Mouse (Mus musculus): ENCODE results near the gene Mmp23.
"Not testable (repeated sequence)": the region's sequence is repeated elsewhere in the genome, so short reads cannot be mapped to it uniquely, and the experiment has no call there.

Mmp23 gene

DNA sequence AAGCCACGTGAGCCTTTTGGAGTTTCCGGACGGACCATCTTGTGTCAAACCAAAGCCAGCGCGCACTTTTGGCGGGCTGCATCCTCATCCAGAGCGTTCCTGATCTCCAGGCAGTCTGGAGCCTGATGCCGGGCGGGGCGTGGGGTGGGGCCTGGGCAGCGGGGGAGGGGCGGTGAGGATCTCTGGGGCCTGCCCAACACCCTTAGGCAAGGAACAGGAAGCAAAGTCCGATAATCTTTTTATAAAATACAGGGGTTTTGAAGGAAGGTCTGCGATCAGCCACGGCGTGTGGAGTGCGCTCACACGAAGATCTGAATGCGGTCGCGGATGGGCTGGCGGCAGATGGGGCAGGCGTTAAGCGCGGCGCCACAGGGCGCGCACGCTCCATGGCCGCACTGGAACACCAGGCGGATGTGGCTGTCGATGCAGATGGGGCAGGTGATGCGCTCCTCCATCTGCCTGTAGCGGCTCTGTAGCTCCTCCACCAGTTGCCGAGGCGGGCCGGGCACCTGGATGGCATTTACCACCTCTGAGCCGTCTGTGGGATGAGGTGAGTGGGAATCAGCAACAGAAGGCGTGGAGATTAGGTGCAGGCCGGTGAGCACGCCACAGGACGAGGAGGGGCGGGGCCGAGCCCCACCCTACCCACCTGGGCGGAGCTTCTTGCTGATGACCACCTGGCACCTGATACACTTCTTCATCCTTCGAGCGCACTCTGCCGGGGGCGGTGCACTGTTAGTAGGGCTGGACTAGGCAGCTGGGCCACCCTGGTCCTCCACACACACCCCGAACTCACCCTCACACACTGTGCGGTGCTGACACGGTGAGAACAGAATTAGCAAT, 1.5 kb upstream of the Mmp23 start:
- peak; percentile 32 for DNase-seq

DNA sequence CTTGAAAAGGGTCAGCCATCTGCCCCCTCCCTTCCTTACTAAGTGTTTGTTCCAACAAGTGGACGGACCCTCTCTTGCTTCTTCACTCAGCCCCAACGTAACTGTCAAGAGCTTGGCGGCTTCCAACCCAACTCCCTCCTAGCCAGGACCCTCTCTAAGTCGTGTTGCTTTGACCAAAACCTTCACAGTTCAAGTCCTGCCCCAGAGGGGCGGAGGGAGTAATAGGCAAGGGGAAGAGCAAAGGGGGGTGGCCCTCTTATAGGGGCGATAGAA, 935 bp upstream of the Mmp23 start:
- DNase-seq: no peak

DNA sequence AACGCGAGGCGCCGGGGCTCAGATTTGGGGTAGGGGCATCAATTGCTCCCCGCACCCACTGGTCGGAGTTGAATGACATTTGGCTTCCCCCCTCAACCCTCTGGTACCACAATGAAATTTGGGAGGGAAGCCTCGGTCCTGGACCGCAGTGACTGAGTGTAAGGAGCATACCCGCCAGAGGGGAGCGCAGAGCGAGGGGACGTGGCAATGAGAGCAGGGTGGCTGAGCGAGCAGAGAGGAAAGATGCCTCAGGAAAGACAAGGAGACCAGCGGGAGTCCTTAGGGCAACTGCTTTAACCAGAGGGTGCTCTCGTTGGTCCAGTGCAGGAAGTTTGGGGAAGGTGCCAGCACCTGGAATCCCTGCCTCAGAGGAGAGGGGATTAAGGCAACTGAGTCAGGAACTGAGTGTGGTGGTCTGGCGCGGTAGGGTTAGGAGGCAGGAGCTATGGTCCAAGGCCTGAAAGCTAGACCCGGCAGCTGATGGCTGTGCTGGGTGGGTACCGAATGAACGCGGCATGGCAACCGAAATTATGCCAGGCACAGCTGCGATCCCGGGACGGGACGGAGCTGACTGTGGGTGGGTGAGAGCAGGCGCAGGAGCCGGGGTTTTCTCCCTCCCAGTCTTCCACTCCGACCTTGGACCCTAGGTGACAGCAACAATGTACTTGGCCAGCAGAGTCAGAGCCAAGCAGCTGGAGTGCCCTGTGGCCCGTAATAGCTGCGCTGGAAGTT, 433 bp upstream of the Mmp23 start:
- DNase-seq: peak; percentile 38

DNA sequence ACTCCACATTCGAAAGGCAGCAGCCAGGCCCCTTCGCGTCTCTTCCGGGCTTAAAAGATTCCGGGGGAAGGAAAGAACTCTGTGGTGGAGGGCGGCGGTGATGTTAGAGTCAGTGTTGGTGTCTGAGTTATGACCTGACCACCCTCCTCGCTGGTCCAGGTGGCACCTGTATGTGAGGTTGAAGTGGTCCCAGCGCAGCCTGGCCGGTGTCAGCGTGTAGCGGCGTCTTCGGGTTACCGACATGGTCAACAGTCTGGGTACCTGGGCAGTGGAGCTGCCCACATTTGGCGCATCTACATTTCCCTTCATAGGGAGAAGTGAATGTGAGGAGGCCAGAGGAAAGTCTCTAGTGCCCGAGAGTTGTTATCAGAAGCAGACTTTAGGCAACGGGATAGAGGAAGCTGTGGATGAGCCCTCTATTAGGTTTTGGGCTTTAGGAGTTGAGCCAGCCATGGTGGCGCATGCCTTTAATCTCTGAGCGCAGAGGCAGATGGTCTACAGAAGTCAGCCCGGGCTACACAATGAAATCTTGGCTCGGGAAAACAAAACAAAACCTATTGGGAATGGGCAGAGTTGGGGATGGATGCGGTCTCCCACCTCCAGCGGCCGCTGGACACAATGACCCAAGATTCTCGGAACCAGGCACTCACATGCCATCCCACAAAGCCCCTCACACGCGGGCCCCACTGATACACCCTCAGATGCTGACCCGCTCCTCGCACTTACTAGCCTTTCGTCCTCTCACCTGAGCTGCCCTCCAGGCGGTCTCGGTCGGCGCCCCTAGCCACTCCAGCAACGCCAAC, 700 bp downstream of the Mmp23 start:
- DNase-seq: no peak

DNA sequence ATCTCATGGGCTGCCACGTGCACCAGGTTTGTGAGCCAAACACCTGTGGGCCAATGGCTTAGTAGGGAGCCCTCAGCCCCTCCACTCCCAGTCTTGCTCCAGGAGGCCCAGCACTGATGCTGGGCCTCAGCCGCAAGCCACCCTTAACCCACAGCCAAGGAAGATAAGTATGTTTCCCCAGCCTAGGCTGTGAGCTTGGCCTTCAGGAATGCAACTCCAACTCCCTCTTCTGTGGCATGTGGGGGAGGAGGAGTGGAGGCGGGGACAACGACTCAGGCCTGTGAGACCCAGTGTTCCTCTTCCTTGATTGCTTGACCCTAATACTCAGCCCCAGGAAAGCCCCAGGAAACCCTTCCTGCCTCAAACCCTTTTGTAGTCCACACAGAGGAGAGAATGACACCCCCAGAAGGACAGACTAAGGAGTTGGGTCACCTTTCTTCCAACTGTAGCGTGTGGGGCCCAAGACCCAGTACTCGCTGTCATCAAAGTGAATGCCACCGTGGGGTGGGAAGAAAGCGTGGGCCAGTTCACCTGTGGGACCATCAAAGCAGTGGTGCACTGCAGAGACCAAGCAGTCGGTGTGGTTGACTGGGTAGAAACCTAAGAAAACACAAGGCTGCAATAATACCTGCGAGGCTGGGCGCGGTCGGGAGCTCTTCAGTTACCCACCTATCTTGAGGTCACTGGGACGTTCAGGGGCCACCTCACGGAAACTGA, 1.5 kb downstream of the Mmp23 start:
- DNase-seq: no peak

DNA sequence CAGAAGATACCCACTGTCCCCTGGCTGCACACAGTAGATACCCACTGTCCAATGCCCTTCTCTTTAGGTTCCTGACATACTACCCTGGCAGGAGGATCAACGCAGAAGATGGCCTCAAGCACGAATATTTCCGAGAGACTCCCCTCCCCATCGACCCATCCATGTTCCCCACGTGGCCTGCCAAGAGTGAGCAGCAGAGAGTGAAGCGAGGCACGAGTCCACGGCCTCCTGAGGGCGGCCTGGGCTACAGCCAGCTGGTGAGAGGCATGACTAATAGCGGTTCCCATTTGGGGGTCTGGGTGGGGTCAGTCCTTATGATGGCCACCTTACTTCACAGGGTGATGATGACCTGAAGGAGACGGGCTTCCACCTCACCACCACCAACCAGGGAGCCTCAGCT, 3.8 kb downstream of the Mmp23 start:
- DNase-seq: no peak

DNA sequence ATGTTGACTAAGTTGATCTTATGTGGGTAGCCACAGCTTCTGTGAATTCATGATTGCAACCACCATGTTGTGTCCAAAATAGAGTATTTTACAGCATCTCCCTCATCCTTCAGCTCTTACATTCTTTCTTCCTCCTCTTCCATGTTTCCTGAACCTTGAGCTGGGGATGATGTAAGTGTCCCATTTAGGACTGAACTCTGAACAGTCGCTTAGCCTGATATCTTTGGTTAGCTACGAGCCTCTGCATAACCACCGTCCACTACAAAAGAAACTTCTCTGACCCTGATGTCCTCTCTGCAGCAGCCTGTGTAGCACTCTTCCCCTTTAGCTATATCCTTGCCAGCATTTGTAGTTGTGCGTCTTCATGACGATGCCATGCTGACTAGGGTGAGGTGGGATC, 7.5 kb downstream of the Mmp23 start:
- no peak for DNase-seq

DNA sequence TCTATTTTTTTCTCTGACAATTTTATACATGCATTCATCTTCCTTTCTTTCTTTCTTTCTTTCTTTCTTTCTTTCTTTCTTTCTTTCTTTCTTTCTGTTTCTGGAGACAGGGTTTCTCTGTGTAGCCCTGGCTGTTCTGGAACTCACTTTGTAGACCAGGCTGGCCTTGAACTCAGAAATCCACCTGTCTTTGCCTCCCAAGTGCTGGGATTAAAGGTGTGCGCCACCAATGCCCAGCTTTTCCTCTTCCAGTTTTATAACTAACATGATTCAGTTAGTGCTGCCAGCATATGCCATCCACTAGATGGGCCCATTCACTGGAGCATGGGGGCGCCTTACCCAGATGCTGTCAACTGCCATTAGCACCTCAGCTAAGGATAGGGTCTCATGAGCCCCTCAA, 7.9 kb downstream of the Mmp23 start, which contains the start of gene Gm10563:
Gene Gm10563 (minus strand): TSS at position 101 of the 400 bp plus-strand sequence.
- not testable (repeated sequence) for DNase-seq

DNA sequence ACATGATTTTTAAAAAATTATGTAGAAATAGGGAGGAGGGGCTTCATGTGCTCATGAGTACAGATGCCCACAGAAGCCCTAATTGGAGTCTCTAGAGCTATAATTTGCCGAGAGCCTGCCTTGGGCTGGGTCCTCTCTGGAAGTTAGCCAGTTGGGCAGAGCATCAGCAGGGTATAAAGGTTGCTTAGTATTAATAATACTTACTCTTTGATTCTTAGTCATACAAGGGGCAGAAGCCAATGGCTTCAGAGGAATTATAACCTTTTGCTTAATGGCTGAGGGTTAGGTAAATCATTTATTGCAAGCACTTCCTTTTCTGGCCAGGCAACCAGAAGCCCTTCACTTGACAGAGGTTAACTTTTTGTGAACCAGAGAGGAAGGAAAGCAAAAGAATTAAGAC, 9.7 kb downstream of the Mmp23 start:
- DNase-seq: no peak

DNA sequence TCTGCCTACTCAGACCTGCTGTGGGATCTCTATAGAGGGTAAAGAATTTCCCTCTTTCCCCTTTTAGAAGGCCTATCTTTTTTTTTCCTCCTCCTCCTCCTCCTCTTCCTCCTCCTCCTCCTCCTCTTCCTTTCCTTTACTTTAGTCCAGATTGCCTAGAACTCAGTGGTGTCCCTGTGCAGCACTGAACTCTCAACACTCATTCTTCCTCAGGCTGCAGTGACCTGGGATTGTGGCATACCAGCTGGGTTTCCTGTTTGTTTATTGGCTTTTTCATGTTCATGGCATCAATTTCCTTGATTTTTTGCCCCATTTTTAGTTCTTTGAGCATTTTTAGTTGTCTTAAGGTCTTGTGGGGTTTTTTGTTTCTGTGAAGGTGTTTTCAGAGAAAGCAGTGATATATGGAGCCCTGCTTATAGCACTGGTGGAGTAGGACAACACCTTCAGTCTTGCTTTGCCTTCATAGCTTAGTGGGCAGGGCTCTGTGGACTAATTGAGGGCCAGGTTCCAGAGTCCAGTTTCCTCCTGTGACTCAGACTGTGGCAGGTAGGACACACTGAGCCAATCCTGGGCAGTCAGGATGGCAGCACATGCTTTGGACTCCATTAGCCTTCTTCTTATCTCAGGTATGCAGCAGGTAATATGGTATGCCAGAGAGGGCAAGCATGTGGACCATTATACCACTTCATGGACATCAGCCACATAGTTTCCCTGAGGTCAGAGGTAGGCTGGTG, 17.3 kb downstream of the Mmp23 start:
- no peak for DNase-seq

DNA sequence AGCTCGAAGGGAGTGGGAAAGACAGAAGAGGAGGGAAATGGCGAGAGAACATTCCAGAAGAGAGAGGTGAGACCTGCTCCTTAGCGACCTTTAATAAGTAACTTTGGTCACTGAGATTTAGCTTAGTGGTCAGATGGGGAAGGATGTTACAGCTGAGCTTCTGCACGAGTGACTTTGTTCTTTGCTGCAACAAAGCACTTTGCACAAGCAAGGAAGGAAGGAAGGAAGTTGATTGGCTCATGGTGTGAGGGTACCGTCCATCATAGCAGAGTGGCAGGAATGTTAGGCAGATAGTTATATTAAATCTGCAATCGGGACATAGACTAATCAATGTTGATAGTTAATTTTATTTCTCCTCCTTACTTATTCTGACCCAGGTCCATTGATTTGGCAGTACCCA, 22.9 kb downstream of the Mmp23 start:
- no peak for DNase-seq

DNA sequence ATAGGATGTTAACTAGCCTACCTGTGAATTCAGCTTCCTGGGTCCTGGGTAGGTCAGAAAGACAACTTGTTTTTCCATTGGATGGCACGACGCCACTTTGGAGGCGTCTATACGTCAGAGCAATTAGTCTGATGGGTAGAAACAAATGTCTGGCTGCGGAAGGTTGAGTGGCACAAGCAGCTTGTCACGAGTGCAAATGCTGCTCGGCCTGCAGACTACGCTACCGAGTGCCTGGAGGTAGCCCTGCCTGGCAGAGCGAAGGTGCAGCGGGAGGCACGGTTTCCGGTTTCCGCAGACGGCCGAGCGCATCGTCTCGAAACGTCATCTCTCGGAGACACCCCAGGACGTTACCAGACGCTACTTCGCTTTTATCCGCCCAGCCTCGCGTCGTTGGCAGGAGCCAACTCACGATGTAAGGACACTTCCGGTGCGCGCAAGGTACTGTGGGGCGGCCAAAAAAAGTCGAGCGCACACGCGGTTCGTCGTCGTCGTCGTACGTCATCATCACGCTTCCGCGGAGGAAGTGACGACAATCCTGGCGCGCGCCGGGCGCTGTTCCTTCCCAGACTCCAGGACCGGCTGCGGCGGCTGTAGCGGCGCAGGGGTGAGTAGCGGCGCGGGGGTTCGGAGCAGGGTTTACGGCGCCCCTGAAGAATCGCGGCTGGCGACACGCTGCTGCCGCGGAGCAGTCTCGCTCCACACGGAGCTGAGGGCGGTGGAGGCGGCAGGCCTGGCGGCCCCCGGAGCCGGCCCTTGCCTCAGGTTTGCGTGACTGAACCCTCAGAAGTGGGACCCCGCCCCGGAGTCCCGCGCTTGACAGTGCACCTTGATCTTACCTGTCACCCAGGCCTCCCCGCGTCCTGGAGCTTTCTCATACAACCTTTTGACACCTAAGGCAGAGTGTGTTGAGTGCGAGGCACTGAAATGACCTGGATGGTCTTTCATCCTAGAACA, 28.6 kb downstream of the Mmp23 start, which contains the start of gene Cdk11b:
Gene Cdk11b (plus strand): TSS at position 517 of the 954 bp plus-strand sequence.
- peak; percentile 96 for DNase-seq

DNA sequence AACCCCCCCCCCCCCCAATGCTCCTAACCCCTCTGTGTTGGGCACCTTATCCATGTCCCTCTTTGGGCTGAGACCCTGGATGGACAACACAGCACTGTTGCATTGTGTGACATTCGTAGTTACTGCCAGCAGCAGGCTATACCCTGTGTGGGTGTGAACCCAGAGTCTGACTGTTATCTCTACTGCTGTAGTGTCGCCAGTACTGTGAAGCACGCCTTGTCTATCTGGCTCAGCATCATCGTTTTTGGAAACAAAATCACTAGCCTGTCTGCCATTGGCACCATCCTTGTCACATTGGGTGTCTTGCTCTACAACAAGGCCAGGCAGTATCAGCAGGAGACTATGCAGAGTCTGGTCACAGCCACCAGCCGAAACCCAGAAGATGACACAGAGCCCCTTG, 34.9 kb downstream of the Mmp23 start:
- DNase-seq: no peak

DNA sequence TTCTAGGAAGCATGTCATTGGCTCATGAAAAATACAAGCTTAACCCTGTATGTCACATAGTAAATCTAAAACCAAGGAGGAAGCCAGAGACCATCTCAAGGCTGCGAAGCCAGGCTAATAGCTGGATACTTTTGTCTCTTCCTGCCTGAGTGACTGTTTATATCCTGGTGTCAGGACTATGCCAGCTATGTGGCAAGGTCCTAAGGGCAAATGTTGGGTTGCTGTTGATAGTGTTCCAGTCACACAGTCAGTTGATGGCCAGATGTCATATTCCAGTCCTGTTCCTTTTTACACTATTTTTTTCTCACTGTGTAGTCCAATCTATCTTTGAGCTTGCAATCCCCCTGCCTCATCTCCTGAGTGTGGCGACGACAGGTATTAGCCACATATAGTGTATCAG, 39.9 kb downstream of the Mmp23 start:
- no peak for DNase-seq

DNA sequence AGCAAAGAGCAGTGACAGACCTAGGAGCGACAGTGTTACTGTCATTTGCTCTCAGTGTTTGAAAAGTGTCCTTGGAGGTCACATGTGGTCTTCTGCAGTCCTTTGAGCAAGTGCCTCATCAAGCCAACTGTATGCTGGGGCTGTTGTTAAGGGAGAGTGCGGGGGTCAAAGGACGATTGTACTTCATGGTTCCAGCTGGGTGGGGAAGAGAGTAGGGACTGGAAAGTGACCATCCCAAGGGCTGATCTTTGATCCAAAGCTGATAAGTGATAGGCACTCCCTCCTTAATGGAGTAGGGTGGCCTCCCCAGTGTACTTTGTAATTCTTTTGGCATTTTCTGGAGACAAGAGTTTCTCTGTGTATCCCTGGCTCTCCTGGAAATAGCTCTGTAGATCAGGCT, 41.3 kb downstream of the Mmp23 start:
- no peak for DNase-seq

DNA sequence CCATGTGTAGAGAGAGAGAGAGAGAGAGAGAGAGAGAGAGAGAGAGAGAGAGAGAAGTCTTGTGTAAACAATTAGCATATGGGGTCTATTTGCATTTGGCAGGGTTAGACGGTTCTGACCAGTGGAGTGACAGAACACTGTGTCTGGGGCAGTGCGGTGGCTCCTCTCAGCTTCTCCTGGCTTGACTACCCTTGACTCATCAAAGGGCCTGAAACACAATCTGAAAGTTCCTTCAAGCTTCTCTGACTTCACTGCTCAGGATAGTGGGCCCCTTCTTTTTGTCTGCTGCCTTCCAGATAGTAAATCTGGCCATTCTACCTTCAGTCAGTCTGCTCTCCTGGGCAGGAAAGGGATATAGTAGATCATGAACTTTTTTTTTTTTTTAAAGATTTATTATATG, 46.4 kb downstream of the Mmp23 start:
- no peak for DNase-seq

DNA sequence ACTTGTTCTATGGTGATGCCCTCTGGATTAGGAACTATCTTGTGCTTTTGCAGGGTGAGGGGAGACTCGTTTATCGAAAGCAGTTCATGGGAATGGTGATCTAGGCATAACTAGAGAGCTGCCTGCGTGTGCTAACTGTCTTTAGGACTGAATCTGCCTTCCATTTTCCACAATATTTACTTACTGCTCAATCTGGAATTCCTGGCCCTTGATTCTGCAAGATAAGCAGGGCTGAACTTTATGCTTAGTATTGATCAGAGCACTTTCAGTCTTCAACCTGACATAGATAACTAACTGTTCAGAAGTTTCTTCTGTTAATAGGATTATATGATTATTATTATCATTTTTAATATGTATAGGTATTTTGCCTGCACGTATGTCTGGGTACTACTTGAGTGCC, 48.1 kb downstream of the Mmp23 start:
- DNase-seq: no peak

DNA sequence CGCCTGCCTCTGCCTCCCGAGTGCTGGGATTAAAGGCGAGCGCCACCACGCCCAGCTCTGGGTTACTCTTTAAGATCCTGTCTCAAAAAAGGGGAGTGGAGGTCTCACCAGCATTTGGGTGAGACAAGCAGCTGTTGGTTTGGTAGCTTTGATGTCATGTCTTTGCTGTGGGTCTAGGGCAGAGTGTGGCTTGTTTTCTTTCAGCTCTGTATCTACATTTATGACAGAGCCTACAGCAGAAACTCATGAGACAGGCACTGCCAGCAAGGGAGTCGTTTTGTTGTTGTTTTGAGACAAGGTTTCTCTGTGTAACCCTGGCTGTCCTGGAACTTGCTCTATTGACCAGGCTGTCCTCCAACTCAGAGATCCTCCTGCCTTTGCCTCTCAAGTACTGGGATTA, 49.4 kb downstream of the Mmp23 start:
- DNase-seq: no peak

DNA sequence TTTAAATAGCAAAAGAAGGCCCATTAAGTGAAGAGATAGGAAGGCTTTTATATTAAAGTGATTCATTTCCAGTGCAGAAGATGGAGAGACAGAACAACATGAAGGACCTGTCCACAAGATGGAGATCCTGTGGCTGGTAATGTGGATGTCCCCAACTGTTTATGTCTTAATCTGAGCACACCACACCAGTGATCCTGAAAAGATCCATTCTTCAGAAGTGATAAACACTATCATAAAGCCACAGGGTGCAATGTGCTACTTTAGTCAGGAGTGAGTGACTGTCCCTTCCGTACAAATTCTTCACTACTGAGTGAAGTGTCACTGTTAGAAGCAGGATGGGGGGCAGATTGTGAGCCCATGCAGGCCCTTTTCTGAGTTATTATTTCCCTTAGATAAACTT, 50.4 kb downstream of the Mmp23 start:
- no peak for DNase-seq

DNA sequence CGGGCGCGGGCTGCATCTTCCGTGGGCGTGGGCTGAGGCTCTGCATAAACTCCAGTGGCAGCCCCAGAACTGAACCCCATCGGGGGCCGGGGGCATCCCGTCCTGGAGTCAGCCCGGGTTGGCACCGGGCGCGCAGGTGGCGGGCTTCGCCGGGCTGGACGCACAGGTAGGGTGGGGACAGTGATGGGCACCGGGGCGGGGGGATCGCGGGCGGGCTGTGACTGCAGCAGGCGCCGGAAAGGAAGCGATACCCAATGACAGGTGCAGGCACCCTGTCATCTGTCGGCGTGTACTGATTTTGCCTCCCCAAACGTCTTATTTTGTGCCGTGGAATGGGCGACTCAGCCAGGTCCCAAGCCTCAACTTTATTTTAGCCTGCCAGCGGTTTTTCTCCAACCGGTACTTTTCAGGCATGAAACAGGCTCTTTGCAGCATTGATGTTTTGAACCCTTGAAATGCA, 51.2 kb downstream of the Mmp23 start:
- no peak for DNase-seq
